Mouse (Mus musculus) liver, embryonic 14.5 days (tissue): Measurements from ENCODE around the gene Ino80d. TPM values are rescaled to one million over a fixed set of nuclear protein-coding genes. Genes with fewer than 3 reads are reported as not detected.

Experiments used
- ATAC-seq: fragments of 200-750 bp; cut with Nextera tagmentation; 2 replicates; pipeline ENCODE4 v1.8.0; 2017; ENCODE audit warnings: moderate number of reproducible peaks, mild to moderate bottlenecking, moderate library complexity; ENCODE audit not compliant: insufficient read depth
- DNase-seq, 3 experiments: peaks; one replicate each; pipeline ENCODE4 v3.0.0-alpha.2; 2012 to 2013; ENCODE audit warnings: low read depth in 3 of 3, low spot score in 3 of 3
- H3K27ac ChIP-seq: fragments of 300-500 bp; sonication (generic); 2 replicates; pipeline ENCODE4 v1.5.1; 2014; ENCODE audit warnings: moderate library complexity, mild to moderate bottlenecking, control low read depth, inconsistent platforms
- H3K27me3 ChIP-seq: fragments of 300-500 bp; sonication (generic); 2 replicates; pipeline ENCODE4 v1.6.1; 2014; ENCODE audit warnings: mild to moderate bottlenecking, low read length, moderate library complexity; ENCODE audit not compliant: control insufficient read depth, insufficient read depth
- H3K36me3 ChIP-seq: fragments of 300-500 bp; sonication (generic); replicated peaks from 2 replicates; pipeline ENCODE4 v1.6.1; 2014; ENCODE audit warnings: low read depth; ENCODE audit not compliant: control insufficient read depth, insufficient read depth
- H3K4me1 ChIP-seq, 2 experiments: fragments of 200-500 bp in 1 of 2; fragments of 300-500 bp in 1 of 2; sonication (generic) in 1 of 2; replicated peaks; 2 replicates each; pipeline ENCODE4 v1.6.1; 2012 to 2014; ENCODE audit warnings: antibody characterized with exemption in 1 of 2, inconsistent platforms in 1 of 2, low read length in 1 of 2; ENCODE audit not compliant: control insufficient read depth in 2 of 2, insufficient read depth in 2 of 2
- H3K4me2 ChIP-seq: fragments of 300-500 bp; sonication (generic); 2 replicates; pipeline ENCODE4 v1.6.1; 2014; ENCODE audit warnings: low read depth, mild to moderate bottlenecking, control low read depth, moderate library complexity
- H3K4me3 ChIP-seq, 2 experiments: fragments of 200-500 bp in 1 of 2; fragments of 300-500 bp in 1 of 2; sonication (generic) in 1 of 2; 2 replicates each; pipeline ENCODE4 v1.5.1; 2012 to 2014; ENCODE audit warnings: low read depth in 2 of 2, low read length in 2 of 2, mild to moderate bottlenecking in 2 of 2, control low read depth in 1 of 2, inconsistent platforms in 1 of 2, moderate library complexity in 1 of 2; ENCODE audit not compliant: insufficient read depth in 1 of 2
- H3K9ac ChIP-seq: fragments of 300-500 bp; sonication (generic); replicated peaks from 2 replicates; pipeline ENCODE4 v1.6.1; 2014; ENCODE audit warnings: mild to moderate bottlenecking, control low read depth, moderate library complexity
- H3K9me3 ChIP-seq: fragments of 300-500 bp; sonication (generic); 2 replicates; pipeline ENCODE4 v1.6.1; 2016; ENCODE audit warnings: low read length, mixed read lengths; ENCODE audit not compliant: control insufficient read depth
- CTCF ChIP-seq: IDR thresholded peaks from 2 replicates; pipeline ENCODE4 v1.5.1; 2016; ENCODE audit warnings: antibody characterized with exemption, low read depth, control low read depth
- EP300 ChIP-seq: IDR thresholded peaks from 2 replicates; pipeline ENCODE4 v1.6.1; 2016; ENCODE audit warnings: antibody characterized with exemption, low read depth
- WGBS: fragments of 180-500 bp; shearing (Covaris S2); extraction: QIAGEN DNeasy Blood & Tissue Kit; methylation state at CpG from one replicate; pipeline ENCODE4 v1.1.7; 2014; ENCODE audit not compliant: insufficient replicate concordance; 5-methylcytosine and 5-hydroxymethylcytosine counted together
- polyA plus RNA-seq, 2 experiments: library from polyadenylated mRNA; depleted of rRNA in 1 of 2; stranded (reverse) in 1 of 2; unstranded in 1 of 2; fragments of >200 nt; fragmentation: Nextera tagmentation in 1 of 2; extraction: Ambion mirVana in 1 of 2; gene quantifications; 2 replicates each; pipeline versions ENCODE4 v1.2.1 to v1.2.3; 2012 to 2014

The Ino80d gene
- polyA plus RNA-seq, 2 experiments: 2.5 to 3.4 TPM

DNA sequence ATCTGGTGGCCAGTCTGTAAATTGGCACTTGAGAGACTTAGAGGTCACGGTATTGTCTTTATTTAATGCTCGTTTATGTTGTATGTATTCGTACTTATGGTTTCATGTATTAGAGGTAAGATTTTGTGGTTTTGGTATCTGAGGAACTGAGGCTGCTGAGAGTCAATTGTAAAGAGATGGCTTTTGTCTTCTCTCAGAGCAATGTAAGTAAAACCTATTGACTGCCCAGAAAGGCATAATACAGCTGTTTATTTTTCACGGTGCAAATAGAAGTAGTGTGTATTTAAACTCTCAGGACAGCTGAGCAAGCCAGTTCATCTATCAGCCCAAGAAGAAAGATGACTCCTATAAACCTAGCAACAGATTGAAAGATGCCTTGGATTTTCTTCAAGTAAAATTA lies 629 bp upstream of the Ino80d start:
- Histone ChIP-seq H3K4me3 (peak overlapping the region; percentile 86 to 89; a peak in 3 of 4 replicates), H3K4me1 (peaks cover 3 to 21% of the 10 kb centered on the region in 2 experiments; a peak in 3 of 4 replicates), H3K9ac (peak overlapping the region; percentile 100), H3K36me3 (peaks cover 19% of the 10 kb centered on the region), H3K9me3 (no peaks in the 10 kb centered on the region), H3K4me2 (peak overlapping the region; percentile 70), H3K27ac (peak overlapping the region; percentile 94), H3K27me3 (no peaks in the 10 kb centered on the region)
- WGBS: 9% methylated on average over 4 of the region's 4 CpGs
- no peak for TF ChIP-seq EP300
- no peak for TF ChIP-seq CTCF
- ATAC-seq (no peak), DNase-seq (no peak)

DNA sequence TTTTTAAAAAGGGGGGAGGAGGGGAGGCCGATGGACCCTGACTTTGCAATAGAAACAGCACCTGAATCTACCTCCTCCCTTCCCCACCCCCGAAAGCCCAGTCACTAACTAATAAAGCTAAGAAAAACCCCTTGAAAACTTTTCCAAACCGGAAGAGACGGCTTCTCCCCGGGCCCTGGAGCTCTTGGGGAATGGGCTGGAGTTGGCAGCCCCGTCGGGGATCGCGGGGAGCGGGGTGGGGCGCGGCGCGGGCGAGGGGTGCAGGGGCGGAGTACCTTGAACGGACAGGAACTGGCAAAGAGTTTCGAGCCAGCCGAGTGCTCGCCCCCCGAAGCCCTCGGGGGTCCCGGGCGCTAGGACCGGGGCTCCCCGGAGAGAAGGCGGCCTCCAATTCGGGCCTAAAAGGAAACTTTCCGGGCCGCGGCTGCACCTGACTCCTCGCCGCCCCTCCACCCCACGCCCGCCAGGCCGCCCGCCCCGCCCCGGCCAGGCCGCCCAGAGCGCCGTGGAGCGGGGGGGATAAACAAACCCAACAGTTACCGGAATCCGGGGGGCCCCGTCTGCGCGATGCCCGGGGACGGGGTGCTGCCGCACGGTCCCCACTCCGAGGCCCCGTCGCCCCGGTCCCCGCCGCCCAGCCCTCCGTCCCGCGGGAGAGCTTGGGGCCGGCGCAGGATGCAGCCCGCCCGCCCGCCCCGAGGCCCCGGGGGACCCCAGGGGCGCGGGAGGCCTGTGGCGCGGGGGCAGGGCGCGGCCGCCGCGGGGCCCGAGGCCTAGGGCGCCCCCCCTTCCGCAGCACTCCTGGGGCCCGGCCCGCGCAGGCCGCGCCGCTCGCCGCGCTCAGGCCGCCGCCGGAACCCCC lies 962 bp downstream of the Ino80d start:
- H3K4me2 ChIP-seq: peak overlapping the region; percentile 70

GRCm38 (mm10) chr1:63112865-63113261 lies 1.6 kb downstream of the Ino80d start:
- H3K36me3 ChIP-seq: no peaks in the 10 kb centered on the region; the same call in 1 of the 2 replicates
- ATAC-seq: no peak
- peak overlapping the region; percentile 94 for H3K27ac ChIP-seq
- H3K4me2 ChIP-seq: peak overlapping the region; percentile 70
- peaks cover 0 to 18% of the 10 kb centered on the region in 2 experiments; a peak in 3 of 4 replicates for H3K4me1 ChIP-seq
- no peaks in the 10 kb centered on the region for H3K9me3 ChIP-seq
- no peaks in the 10 kb centered on the region for H3K27me3 ChIP-seq
- TF ChIP-seq CTCF (no peak), EP300 (no peak)
- peak overlapping the region; percentile 86 to 89 for H3K4me3 ChIP-seq
- 2% methylated on average over 11 of the region's 11 CpGs for WGBS
- no peak for DNase-seq
- H3K9ac ChIP-seq: peak overlapping the region; percentile 100

More for the DNA sequence above, 962 bp downstream of the Ino80d start:
- DNase-seq: peak in 1 of 3 experiments; percentile 44
- Histone ChIP-seq H3K4me3 (peak overlapping the region; percentile 86 to 89), H3K9me3 (no peaks in the 10 kb centered on the region), H3K4me1 (peaks cover 0 to 20% of the 10 kb centered on the region in 2 experiments; a peak in 3 of 4 replicates), H3K9ac (peak overlapping the region; percentile 100), H3K27me3 (no peaks in the 10 kb centered on the region), H3K36me3 (peaks cover 6% of the 10 kb centered on the region), H3K27ac (peak overlapping the region; percentile 94)
- peak; percentile 78 for ATAC-seq
- TF ChIP-seq EP300 (no peak), CTCF (no peak)
- WGBS: 2% methylated on average over 42 of the region's 92 CpGs

DNA sequence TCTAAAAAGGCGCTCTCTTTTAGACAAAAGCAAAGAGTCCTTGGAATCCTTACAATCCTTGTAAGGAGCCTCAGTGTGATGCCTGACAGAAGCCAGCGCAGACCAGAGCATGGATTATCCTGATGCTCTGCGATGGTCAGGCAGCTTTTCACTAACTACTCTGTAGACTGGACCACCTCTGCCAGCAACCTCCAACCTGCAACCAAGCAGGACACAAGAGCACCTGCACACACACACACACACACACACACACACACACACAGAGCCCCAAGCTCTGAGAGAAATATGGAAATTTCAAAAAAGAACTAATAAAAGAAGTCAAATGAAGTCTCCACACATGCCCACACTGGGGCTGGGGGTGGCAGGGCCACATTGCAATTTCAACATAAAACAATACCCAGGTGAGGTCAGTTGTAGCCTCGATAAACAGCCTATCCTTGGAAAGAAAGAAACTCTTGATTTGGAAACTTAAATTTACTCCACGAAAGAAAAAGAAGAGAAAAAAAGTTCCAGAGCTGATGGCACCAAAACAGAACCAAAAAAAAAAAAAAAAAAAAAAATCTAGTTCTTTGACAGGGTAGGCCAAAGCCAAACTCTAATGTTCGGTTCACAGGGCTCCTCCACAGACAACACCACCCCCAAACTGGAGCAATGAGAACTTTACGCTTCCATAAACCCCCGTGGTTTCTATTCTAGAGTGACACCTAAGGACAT lies 2.2 kb downstream of the Ino80d start:
- no peaks in the 10 kb centered on the region for H3K27me3 ChIP-seq
- peak overlapping the region; percentile 86 to 89 for H3K4me3 ChIP-seq
- no peaks in the 10 kb centered on the region; the same call in 1 of the 2 replicates for H3K36me3 ChIP-seq
- H3K4me2 ChIP-seq: peak overlapping the region; percentile 70
- H3K4me1 ChIP-seq: peaks cover 0 to 18% of the 10 kb centered on the region in 2 experiments; a peak in 3 of 4 replicates
- peak overlapping the region; percentile 94 for H3K27ac ChIP-seq
- H3K9ac ChIP-seq: peak overlapping the region; percentile 100
- H3K9me3 ChIP-seq: no peaks in the 10 kb centered on the region
- WGBS: 48% methylated on average over 8 of the region's 8 CpGs
- DNase-seq (no peak), ATAC-seq (no peak)
- TF ChIP-seq CTCF (no peak), EP300 (no peak)
